Mouse (Mus musculus) midbrain, embryonic 11.5 days (tissue): ENCODE data around the gene Sap18b. TPM values are rescaled to one million over a fixed set of nuclear protein-coding genes. Genes with fewer than 3 reads are reported as not detected.
A peak's percentile ranks its signal among the peaks of the same experiment; 100 is the strongest.

ENCODE experiments used
- ATAC-seq: fragments of 200-750 bp; cut with Nextera tagmentation; 2 replicates; pipeline ENCODE4 v1.8.0; 2017; ENCODE audit warnings: moderate TSS enrichment, moderate library complexity; ENCODE audit not compliant: low FRiP score
- DNase-seq: peaks from one replicate; pipeline ENCODE4 v3.0.0; 2015; ENCODE audit warnings: low spot score; ENCODE audit errors: missing footprints
- H3K27ac ChIP-seq: fragments of 300-500 bp; sonication (generic); 2 replicates; pipeline ENCODE4 v1.5.1; 2014; ENCODE audit warnings: low read depth, low read length
- H3K27me3 ChIP-seq: fragments of 300-500 bp; sonication (generic); 2 replicates; pipeline ENCODE4 v1.6.1; 2014; ENCODE audit warnings: mild to moderate bottlenecking, low read length, moderate library complexity, mixed read lengths; ENCODE audit not compliant: control insufficient read depth, insufficient read depth
- H3K36me3 ChIP-seq: fragments of 300-500 bp; sonication (generic); 2 replicates; pipeline ENCODE4 v1.6.1; 2014; ENCODE audit warnings: mild to moderate bottlenecking, low read length, moderate library complexity, mixed read lengths; ENCODE audit not compliant: control insufficient read depth, insufficient read depth
- H3K4me1 ChIP-seq: fragments of 300-500 bp; sonication (generic); 2 replicates; pipeline ENCODE4 v1.6.1; 2014; ENCODE audit warnings: low read length; ENCODE audit not compliant: control insufficient read depth, insufficient read depth
- H3K4me2 ChIP-seq: fragments of 300-500 bp; sonication (generic); 2 replicates; pipeline ENCODE4 v1.6.1; 2014; ENCODE audit warnings: mild to moderate bottlenecking, moderate library complexity
- H3K4me3 ChIP-seq: fragments of 300-500 bp; sonication (generic); 2 replicates; pipeline ENCODE4 v1.5.1; 2014; ENCODE audit warnings: low read depth, low read length
- H3K9ac ChIP-seq: fragments of 300-500 bp; sonication (generic); 2 replicates; pipeline ENCODE4 v1.6.1; 2014; ENCODE audit warnings: low read length
- H3K9me3 ChIP-seq: fragments of 300-500 bp; sonication (generic); 2 replicates; pipeline ENCODE4 v1.6.1; 2016; ENCODE audit warnings: low read length; ENCODE audit not compliant: control insufficient read depth
- WGBS: fragments of 180-500 bp; shearing (Covaris S2); extraction: QIAGEN DNeasy Blood & Tissue Kit; methylation state at CpG from one replicate; pipeline ENCODE4 v1.1.7; 2014; 5-methylcytosine and 5-hydroxymethylcytosine counted together
- polyA plus RNA-seq: library from polyadenylated mRNA; unstranded; fragments of >200 nt; fragmentation: Nextera tagmentation; extraction: Ambion mirVana; gene quantifications from 2 replicates; pipeline ENCODE4 v1.2.1, GENCODE M21; 2014

Sap18b gene
- polyA plus RNA-seq, 1 experiment from 2014 or later, result 398 TPM

GRCm38 (mm10) chr8:95816044-95816708 is 9.0 kb upstream of the Sap18b start:
- Histone ChIP-seq H3K36me3 (no peaks in the 10 kb centered on the region), H3K27ac (no peak overlapping the region), H3K4me3 (no peak overlapping the region), H3K9ac (no peak overlapping the region), H3K9me3 (no peaks in the 10 kb centered on the region), H3K4me2 (no peak overlapping the region), H3K4me1 (no peaks in the 10 kb centered on the region), H3K27me3 (no peaks in the 10 kb centered on the region)
- WGBS, result 51% methylated on average over 6 of the region's 6 CpGs
- ATAC-seq (no peak), DNase-seq (peak; percentile 26)

DNA sequence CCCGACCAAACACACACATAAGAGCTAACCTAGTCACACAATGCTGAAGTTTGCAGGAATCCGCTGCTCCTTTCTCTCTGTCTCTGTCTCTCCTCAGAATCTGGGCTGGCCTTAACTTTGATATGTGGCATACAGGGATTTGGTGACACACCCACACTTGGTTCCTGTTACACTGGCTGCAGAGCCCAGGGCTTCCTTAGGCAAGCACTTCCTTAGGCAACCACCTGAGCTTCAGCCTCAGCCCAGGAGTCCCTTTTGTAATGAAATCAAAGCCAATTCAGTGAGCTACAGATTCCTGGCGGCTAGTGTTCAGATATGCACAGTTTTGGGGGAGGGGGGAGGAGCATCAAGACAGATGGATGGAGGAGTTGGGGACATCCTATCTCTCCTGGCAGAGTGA is 7.5 kb upstream of the Sap18b start:
- no peak for DNase-seq
- Histone ChIP-seq H3K9ac (no peak overlapping the region), H3K27ac (no peak overlapping the region), H3K9me3 (no peaks in the 10 kb centered on the region), H3K4me3 (no peak overlapping the region), H3K4me1 (no peaks in the 10 kb centered on the region), H3K27me3 (no peaks in the 10 kb centered on the region), H3K36me3 (no peaks in the 10 kb centered on the region), H3K4me2 (no peak overlapping the region)
- ATAC-seq, result no peak
- WGBS, result 61% methylated on average over 3 of the region's 3 CpGs

DNA sequence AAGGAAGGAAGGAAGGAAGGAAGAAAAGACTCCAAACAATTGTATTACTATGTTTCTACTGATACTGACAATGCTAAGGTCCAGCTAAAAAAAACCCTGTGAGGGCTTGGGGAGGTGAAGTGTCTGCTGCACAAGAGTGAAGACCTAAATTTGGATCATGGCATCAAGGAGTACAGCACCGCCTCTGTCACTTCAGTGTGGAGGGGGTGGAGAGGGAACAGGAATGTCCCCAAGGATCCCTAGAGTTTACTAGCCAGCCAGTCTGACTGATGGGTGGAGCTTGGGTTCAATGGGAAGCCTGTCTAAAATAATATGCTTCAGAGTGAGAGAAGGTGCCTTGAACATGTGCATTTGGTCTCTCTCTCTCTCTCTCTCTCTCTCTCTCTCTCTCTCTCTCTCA is 6.9 kb upstream of the Sap18b start:
- Histone ChIP-seq H3K4me2 (no peak overlapping the region), H3K9me3 (no peaks in the 10 kb centered on the region), H3K27me3 (no peaks in the 10 kb centered on the region), H3K36me3 (no peaks in the 10 kb centered on the region), H3K4me3 (no peak overlapping the region), H3K9ac (no peak overlapping the region), H3K4me1 (no peaks in the 10 kb centered on the region), H3K27ac (no peak overlapping the region)
- no peak for ATAC-seq
- DNase-seq, result no peak
- WGBS, result 39% methylated on average over 1 of the region's 1 CpGs

GRCm38 (mm10) chr8:95821266-95821665 is 3.9 kb upstream of the Sap18b start:
- DNase-seq, result no peak
- H3K36me3 ChIP-seq, result no peaks in the 10 kb centered on the region
- H3K4me2 ChIP-seq, result no peak overlapping the region
- no peaks in the 10 kb centered on the region for H3K4me1 ChIP-seq
- H3K27me3 ChIP-seq, result no peaks in the 10 kb centered on the region
- no peak overlapping the region for H3K27ac ChIP-seq
- no peaks in the 10 kb centered on the region for H3K9me3 ChIP-seq
- H3K4me3 ChIP-seq, result no peak overlapping the region
- no peak overlapping the region for H3K9ac ChIP-seq
- WGBS, result 92% methylated on average over 6 of the region's 6 CpGs
- no peak for ATAC-seq

- Histone ChIP-seq H3K9me3 (no peaks in the 10 kb centered on the region), H3K4me3 (no peak overlapping the region), H3K27ac (no peak overlapping the region), H3K4me2 (no peak overlapping the region), H3K9ac (no peak overlapping the region), H3K27me3 (no peaks in the 10 kb centered on the region), H3K4me1 (no peaks in the 10 kb centered on the region), H3K36me3 (no peaks in the 10 kb centered on the region)
- ATAC-seq (no peak), DNase-seq (no peak)
- 75% methylated on average over 5 of the region's 5 CpGs for WGBS
Measured at GRCm38 (mm10) chr8:95822096-95822495, 3.0 kb upstream of the Sap18b start.

- no peaks in the 10 kb centered on the region for H3K9me3 ChIP-seq
- DNase-seq, result no peak
- H3K4me1 ChIP-seq, result no peaks in the 10 kb centered on the region
- no peak overlapping the region for H3K4me2 ChIP-seq
- WGBS, result 83% methylated on average over 3 of the region's 3 CpGs
- no peaks in the 10 kb centered on the region for H3K36me3 ChIP-seq
- ATAC-seq, result no peak
- H3K27me3 ChIP-seq, result no peaks in the 10 kb centered on the region
- no peak overlapping the region for H3K4me3 ChIP-seq
- H3K9ac ChIP-seq, result no peak overlapping the region
- H3K27ac ChIP-seq, result no peak overlapping the region
Measured at GRCm38 (mm10) chr8:95822699-95823098, 2.4 kb upstream of the Sap18b start.

DNA sequence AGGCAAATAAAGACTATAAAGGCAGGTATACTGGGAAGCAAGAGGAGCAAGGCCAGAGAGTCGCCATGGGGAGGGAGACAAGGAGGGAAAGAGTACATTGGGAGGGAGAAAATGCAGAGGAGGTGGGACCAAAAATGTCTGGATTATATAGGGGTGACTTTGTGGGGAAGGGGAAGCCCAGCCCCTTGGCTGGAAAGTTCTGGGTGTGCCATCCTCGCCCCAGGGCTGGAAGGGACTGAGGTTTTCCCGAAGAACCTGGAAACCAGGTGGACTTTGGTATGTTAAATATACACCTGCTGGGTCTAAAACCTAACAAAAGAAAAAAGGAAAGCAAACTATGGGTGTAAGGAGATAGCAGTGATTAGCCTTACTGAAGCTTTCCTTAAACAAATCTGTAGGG is 5.0 kb downstream of the Sap18b start:
- WGBS, result 81% methylated on average over 3 of the region's 3 CpGs
- no peak for ATAC-seq

DNA sequence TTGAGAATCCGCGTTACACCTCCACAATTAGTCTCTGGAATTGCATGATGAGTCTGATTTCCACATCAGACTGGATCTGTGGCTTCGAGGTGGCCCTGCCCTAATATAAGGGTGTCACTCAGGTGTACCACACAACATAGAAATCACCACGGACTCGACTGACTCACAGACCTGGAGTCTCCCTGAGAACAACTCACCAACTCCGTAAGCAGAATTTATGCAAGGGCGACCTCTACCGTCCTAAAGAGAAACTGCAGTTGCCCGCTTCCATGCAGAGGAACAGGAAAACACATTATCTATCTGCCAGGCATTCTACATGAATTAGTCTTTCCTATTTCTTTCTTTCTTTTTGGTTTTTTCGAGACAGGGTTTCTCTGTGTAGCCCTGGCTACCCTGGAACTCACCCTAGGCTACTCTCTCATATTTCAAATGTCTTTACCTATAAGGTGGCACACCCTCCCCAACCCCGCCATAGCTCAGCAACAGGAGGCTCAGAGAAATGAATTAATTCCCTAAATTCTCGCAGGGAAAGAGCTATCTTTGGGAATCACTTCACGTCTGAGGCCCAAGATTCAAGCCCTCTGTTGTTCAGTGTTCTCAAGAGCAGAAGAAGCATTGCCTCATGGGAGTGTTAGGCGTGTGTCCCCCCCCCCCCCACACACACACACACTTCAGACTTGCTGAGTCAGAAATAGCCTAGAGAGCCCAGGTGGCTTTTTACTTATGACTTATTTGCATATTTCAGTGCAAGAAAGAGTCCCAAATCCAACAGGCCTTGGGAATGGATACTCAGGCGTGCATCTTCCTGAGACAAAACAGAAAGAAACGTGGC is 7.7 kb downstream of the Sap18b start:
- Histone ChIP-seq H3K4me1 (peaks cover 9% of the 10 kb centered on the region; the same call in 1 of the 2 replicates), H3K4me3 (peak overlapping the region; percentile 25), H3K9ac (no peak overlapping the region; the same call in 1 of the 2 replicates), H3K27me3 (no peaks in the 10 kb centered on the region), H3K27ac (no peak overlapping the region), H3K9me3 (no peaks in the 10 kb centered on the region), H3K36me3 (no peaks in the 10 kb centered on the region), H3K4me2 (peak overlapping the region; percentile 44)
- 14% methylated on average over 16 of the region's 16 CpGs for WGBS
- ATAC-seq (peak; percentile 64), DNase-seq (peak; percentile 98)

More for the DNA sequence above, 5.0 kb downstream of the Sap18b start:
- Histone ChIP-seq H3K27ac (no peak overlapping the region), H3K27me3 (no peaks in the 10 kb centered on the region), H3K9me3 (no peaks in the 10 kb centered on the region), H3K4me3 (no peak overlapping the region), H3K36me3 (no peaks in the 10 kb centered on the region), H3K4me2 (no peak overlapping the region), H3K4me1 (peaks cover 9% of the 10 kb centered on the region; the same call in 1 of the 2 replicates), H3K9ac (no peak overlapping the region)
- DNase-seq, result no peak

- no peaks in the 10 kb centered on the region for H3K36me3 ChIP-seq
- no peaks in the 10 kb centered on the region for H3K9me3 ChIP-seq
- H3K27me3 ChIP-seq, result no peaks in the 10 kb centered on the region
- DNase-seq (peak; percentile 92), ATAC-seq (peak; percentile 80)
- 0% methylated on average over 16 of the region's 16 CpGs for WGBS
- peak overlapping the region; percentile 44 for H3K4me2 ChIP-seq
- H3K4me3 ChIP-seq, result peak overlapping the region; percentile 25
- peaks cover 9% of the 10 kb centered on the region; the same call in 1 of the 2 replicates for H3K4me1 ChIP-seq
- peak overlapping the region; percentile 47; the same call in 1 of the 2 replicates for H3K9ac ChIP-seq
- no peak overlapping the region for H3K27ac ChIP-seq
Measured at GRCm38 (mm10) chr8:95833435-95833984, 8.4 kb downstream of the Sap18b start.
